Mouse (Mus musculus): ENCODE measurements around the gene Parp11. TPM values are rescaled to one million over a fixed set of nuclear protein-coding genes. Genes with fewer than 3 reads are reported as not detected.
"Not testable (repeated sequence)": the region's sequence is repeated elsewhere in the genome, so short reads cannot be mapped to it uniquely, and the experiment has no call there.

Parp11 gene
- polyA plus RNA-seq, 1 experiment, result 0.19 TPM

GRCm38 (mm10) chr6:127500119-127500518, 53.5 kb downstream of the Parp11 start:
- Histone ChIP-seq H3K4me1 (ENCODE audit: control insufficient read depth) (no peaks in the 10 kb centered on the region), H3K27me3 (ENCODE audit: control insufficient read depth) (no peaks in the 10 kb centered on the region), H3K36me3 (ENCODE audit: control insufficient read depth) (no peaks in the 10 kb centered on the region), H3K9me3 (ENCODE audit: control insufficient read depth, low read length) (no peaks in the 10 kb centered on the region), H3K4me3 (replicated peaks) (no peak overlapping the region)
- TF ChIP-seq TAL1 (IDR thresholded peaks at IDR 0.05; ENCODE audit: low read length) (no peak), GATA1 (IDR thresholded peaks at IDR 0.05; ENCODE audit: low read length) (no peak)

DNA sequence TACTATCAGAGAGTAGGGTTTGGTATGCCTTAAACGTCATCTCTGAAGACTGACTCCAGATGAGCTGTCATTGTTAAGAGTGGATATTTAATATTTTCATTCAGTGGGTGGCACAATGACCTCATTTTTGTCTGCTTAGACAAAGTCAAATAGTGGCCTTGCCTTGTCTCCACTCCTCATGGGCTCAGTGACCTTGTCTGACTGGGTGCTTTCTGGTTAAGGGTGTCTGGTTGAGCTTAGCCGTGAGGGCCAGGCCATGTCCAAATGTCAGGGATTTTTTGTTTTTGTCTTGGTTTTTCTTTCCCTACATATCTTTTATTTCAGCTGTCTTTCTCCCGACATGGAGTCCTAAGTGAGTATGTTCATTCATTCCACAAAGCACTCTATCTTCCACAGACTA, 54.2 kb downstream of the Parp11 start:
- TF ChIP-seq TAL1 (IDR thresholded peaks at IDR 0.05; ENCODE audit: low read length) (no peak), GATA1 (IDR thresholded peaks at IDR 0.05; ENCODE audit: low read length) (no peak)
- H3K4me3 ChIP-seq (replicated peaks), result no peak overlapping the region
- no peaks in the 10 kb centered on the region for H3K4me1 ChIP-seq (ENCODE audit: control insufficient read depth)
- no peaks in the 10 kb centered on the region for H3K36me3 ChIP-seq (ENCODE audit: control insufficient read depth)
- H3K27me3 ChIP-seq (ENCODE audit: control insufficient read depth), result no peaks in the 10 kb centered on the region
- no peaks in the 10 kb centered on the region for H3K9me3 ChIP-seq (ENCODE audit: control insufficient read depth, low read length)

- H3K36me3 ChIP-seq (ENCODE audit: control insufficient read depth), result no peaks in the 10 kb centered on the region
- no peak for TF ChIP-seq TAL1 (IDR thresholded peaks at IDR 0.05; ENCODE audit: low read length)
- TF ChIP-seq GATA1 (IDR thresholded peaks at IDR 0.05; ENCODE audit: low read length), result no peak
- H3K4me3 ChIP-seq (replicated peaks), result no peak overlapping the region
- no peaks in the 10 kb centered on the region for H3K9me3 ChIP-seq (ENCODE audit: control insufficient read depth, low read length)
- H3K4me1 ChIP-seq (ENCODE audit: control insufficient read depth), result no peaks in the 10 kb centered on the region
- no peaks in the 10 kb centered on the region for H3K27me3 ChIP-seq (ENCODE audit: control insufficient read depth)
Measured at GRCm38 (mm10) chr6:127502530-127502929, 55.9 kb downstream of the Parp11 start.

DNA sequence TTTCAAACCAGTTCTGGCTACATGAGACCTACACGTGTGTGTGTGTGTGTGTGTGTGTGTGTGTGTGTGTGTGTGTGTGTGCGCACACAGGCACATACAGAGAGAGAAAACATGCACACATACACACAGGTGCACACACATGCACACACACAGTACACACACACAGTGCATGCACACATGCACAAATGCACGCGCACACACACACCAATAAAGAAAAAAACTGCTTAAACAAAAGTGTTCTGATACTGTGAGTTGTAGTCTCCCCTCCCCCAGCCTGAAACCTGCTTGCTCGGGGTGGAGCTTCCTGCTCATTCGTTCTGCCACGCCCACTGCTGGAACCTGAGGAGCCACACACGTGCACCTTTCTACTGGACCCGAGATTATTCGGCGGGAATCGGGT, 67.1 kb downstream of the Parp11 start:
- H3K4me3 ChIP-seq (replicated peaks); H3K27me3 ChIP-seq (ENCODE audit: control insufficient read depth); H3K9me3 ChIP-seq (ENCODE audit: control insufficient read depth, low read length); H3K4me1 ChIP-seq (ENCODE audit: control insufficient read depth); H3K36me3 ChIP-seq (ENCODE audit: control insufficient read depth): not testable (repeated sequence)

DNA sequence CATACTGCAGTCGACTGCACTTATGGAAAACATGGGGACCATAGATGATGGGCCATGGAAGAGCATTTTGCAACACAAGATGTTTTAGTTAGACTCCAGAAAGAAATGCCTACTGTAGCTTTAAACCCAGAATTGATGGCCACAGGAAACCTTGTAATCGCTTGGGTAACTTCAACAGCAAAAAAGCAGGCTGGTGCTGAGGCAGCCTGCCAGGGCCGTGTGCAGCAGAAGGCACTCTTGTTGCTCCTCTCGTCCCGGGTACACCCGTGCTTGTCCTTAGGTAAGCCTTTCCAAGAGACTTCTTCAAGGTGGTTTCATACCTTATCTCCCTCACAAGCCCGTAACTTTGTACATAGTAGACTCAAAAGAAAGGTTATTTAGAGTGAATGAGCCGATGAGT, 74.5 kb downstream of the Parp11 start:
- H3K27me3 ChIP-seq (ENCODE audit: control insufficient read depth), result no peaks in the 10 kb centered on the region
- H3K9me3 ChIP-seq (ENCODE audit: control insufficient read depth, low read length), result no peaks in the 10 kb centered on the region
- no peak for TF ChIP-seq TAL1 (IDR thresholded peaks at IDR 0.05; ENCODE audit: low read length)
- no peak for TF ChIP-seq GATA1 (IDR thresholded peaks at IDR 0.05; ENCODE audit: low read length)
- no peaks in the 10 kb centered on the region for H3K4me1 ChIP-seq (ENCODE audit: control insufficient read depth)
- H3K36me3 ChIP-seq (ENCODE audit: control insufficient read depth), result no peaks in the 10 kb centered on the region
- H3K4me3 ChIP-seq (replicated peaks), result no peak overlapping the region

DNA sequence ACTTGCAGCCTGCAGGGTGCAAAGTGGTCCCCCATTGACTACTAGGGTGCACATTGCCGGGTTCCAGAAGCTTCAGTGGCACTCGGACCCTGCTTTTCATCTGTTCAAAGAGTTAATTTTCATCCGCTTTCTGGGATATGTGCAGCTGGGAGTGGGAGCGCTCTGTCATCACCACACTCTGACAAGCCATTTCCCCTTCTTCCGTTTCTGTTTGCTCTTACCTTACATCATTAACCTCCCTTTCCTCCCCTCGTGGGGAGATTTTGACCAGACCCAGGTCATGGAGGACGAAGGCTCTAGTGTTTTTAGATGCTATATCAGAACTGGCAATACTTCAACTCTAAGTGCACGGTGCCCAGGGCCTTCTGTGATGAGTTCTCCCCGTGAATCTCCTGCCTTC, 75.7 kb downstream of the Parp11 start:
- Histone ChIP-seq H3K4me3 (replicated peaks) (no peak overlapping the region), H3K27me3 (ENCODE audit: control insufficient read depth) (no peaks in the 10 kb centered on the region), H3K4me1 (ENCODE audit: control insufficient read depth) (no peaks in the 10 kb centered on the region), H3K9me3 (ENCODE audit: control insufficient read depth, low read length) (no peaks in the 10 kb centered on the region), H3K36me3 (ENCODE audit: control insufficient read depth) (no peaks in the 10 kb centered on the region)
- TF ChIP-seq TAL1 (IDR thresholded peaks at IDR 0.05; ENCODE audit: low read length) (no peak), GATA1 (IDR thresholded peaks at IDR 0.05; ENCODE audit: low read length) (no peak)

DNA sequence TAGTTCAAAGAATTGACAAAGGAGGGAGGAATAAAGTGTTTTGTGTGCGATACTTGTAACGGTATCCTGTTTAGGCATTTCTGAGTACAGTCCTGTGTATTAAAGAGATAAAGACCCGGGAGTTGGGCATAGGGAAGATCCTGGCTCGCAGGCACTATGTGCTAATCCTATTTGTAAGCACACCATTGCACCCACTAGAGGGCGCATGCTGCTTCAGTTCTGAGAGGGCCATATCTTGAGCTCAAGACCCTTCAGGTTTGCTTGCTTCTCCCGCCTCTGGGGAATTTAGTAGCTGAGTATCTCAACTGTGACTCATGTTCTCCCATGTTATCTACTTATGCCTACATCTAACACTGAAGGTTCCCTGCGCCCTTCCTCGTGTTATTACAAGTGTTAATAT, 77.8 kb downstream of the Parp11 start:
- no peaks in the 10 kb centered on the region for H3K36me3 ChIP-seq (ENCODE audit: control insufficient read depth)
- H3K9me3 ChIP-seq (ENCODE audit: control insufficient read depth, low read length), result no peaks in the 10 kb centered on the region
- TF ChIP-seq TAL1 (IDR thresholded peaks at IDR 0.05; ENCODE audit: low read length) (no peak), GATA1 (IDR thresholded peaks at IDR 0.05; ENCODE audit: low read length) (no peak)
- H3K4me1 ChIP-seq (ENCODE audit: control insufficient read depth), result no peaks in the 10 kb centered on the region
- H3K27me3 ChIP-seq (ENCODE audit: control insufficient read depth), result no peaks in the 10 kb centered on the region
- no peak overlapping the region for H3K4me3 ChIP-seq (replicated peaks)

- Histone ChIP-seq H3K36me3 (ENCODE audit: control insufficient read depth) (no peaks in the 10 kb centered on the region), H3K4me1 (ENCODE audit: control insufficient read depth) (no peaks in the 10 kb centered on the region)
- TF ChIP-seq GATA1 (IDR thresholded peaks at IDR 0.05; ENCODE audit: low read length) (no peak), TAL1 (IDR thresholded peaks at IDR 0.05; ENCODE audit: low read length) (no peak)
Measured at GRCm38 (mm10) chr6:127528625-127529024, 82.0 kb downstream of the Parp11 start.

GRCm38 (mm10) chr6:127529451-127529850, 82.8 kb downstream of the Parp11 start:
- Histone ChIP-seq H3K4me3 (replicated peaks) (no peak overlapping the region), H3K4me1 (ENCODE audit: control insufficient read depth) (no peaks in the 10 kb centered on the region), H3K9me3 (ENCODE audit: control insufficient read depth, low read length) (no peaks in the 10 kb centered on the region), H3K36me3 (ENCODE audit: control insufficient read depth) (no peaks in the 10 kb centered on the region), H3K27me3 (ENCODE audit: control insufficient read depth) (no peaks in the 10 kb centered on the region)
- TF ChIP-seq TAL1 (IDR thresholded peaks at IDR 0.05; ENCODE audit: low read length) (no peak), GATA1 (IDR thresholded peaks at IDR 0.05; ENCODE audit: low read length) (no peak)

More at GRCm38 (mm10) chr6:127528625-127529024, 82.0 kb downstream of the Parp11 start:
- H3K4me3 ChIP-seq (replicated peaks), result no peak overlapping the region
- no peaks in the 10 kb centered on the region for H3K27me3 ChIP-seq (ENCODE audit: control insufficient read depth)
- H3K9me3 ChIP-seq (ENCODE audit: control insufficient read depth, low read length), result no peaks in the 10 kb centered on the region

DNA sequence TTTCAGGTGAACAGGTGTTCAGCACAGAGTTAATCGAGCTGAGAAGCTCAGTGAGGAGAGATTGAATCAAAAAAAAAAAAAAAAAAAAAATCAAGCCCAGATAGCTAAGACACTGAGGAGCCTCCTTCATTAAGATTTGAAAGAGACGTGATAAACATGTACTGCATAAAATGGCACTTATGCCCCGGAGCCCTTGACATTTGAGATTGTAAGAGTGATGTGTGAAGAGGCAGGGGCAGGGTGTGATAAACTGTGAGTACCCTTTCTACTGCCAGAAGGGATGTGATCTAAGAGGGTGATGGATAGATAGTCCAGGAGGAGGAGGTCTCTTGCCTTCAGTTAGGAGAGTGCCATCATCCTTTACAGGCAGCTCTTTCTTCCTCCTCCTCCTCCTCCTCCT, 83.6 kb downstream of the Parp11 start:
- Histone ChIP-seq H3K27me3 (ENCODE audit: control insufficient read depth) (no peaks in the 10 kb centered on the region), H3K4me1 (ENCODE audit: control insufficient read depth) (no peaks in the 10 kb centered on the region), H3K36me3 (ENCODE audit: control insufficient read depth) (no peaks in the 10 kb centered on the region), H3K9me3 (ENCODE audit: control insufficient read depth, low read length) (no peaks in the 10 kb centered on the region), H3K4me3 (replicated peaks) (no peak overlapping the region)
- no peak for TF ChIP-seq GATA1 (IDR thresholded peaks at IDR 0.05; ENCODE audit: low read length)
- no peak for TF ChIP-seq TAL1 (IDR thresholded peaks at IDR 0.05; ENCODE audit: low read length)
